Mouse (Mus musculus) erythroblast, embryonic 14.5 days (primary cell): ENCODE measurements around the gene Ror1. TPM values are rescaled to one million over a fixed set of nuclear protein-coding genes. Genes with fewer than 3 reads are reported as not detected.

Experiments used
- H3K27me3 ChIP-seq: 2 replicates; pipeline ENCODE4 v1.6.1; 2012; ENCODE audit warnings: inconsistent platforms; ENCODE audit not compliant: control insufficient read depth
- H3K36me3 ChIP-seq: 2 replicates; pipeline ENCODE4 v1.6.1; 2012; ENCODE audit warnings: mild to moderate bottlenecking, inconsistent platforms; ENCODE audit not compliant: control insufficient read depth
- H3K4me1 ChIP-seq: 2 replicates; pipeline ENCODE4 v1.6.1; 2012; ENCODE audit warnings: inconsistent platforms; ENCODE audit not compliant: control insufficient read depth
- H3K4me3 ChIP-seq: replicated peaks from 2 replicates; pipeline ENCODE3; 2012; ENCODE audit warnings: moderate library complexity, mild to moderate bottlenecking, inconsistent platforms
- H3K9me3 ChIP-seq: 2 replicates; pipeline ENCODE4 v1.6.1; 2012; ENCODE audit warnings: low read length, inconsistent platforms, mixed read lengths; ENCODE audit not compliant: control insufficient read depth
- GATA1 ChIP-seq: IDR thresholded peaks from 2 replicates; pipeline ENCODE4 v1.6.1; 2012; ENCODE audit warnings: low read length, inconsistent platforms, mixed read lengths
- TAL1 ChIP-seq: IDR thresholded peaks from 3 replicates; pipeline ENCODE4 v1.6.1; 2012; ENCODE audit warnings: low read length, inconsistent platforms, mixed read lengths
- polyA plus RNA-seq: library from polyadenylated mRNA; stranded (reverse); fragments of >175 nt; gene quantifications from 2 replicates; pipeline ENCODE4 v1.2.3, GENCODE M21; 2012

Gene Ror1
- polyA plus RNA-seq, 1 experiment, result not detected

DNA sequence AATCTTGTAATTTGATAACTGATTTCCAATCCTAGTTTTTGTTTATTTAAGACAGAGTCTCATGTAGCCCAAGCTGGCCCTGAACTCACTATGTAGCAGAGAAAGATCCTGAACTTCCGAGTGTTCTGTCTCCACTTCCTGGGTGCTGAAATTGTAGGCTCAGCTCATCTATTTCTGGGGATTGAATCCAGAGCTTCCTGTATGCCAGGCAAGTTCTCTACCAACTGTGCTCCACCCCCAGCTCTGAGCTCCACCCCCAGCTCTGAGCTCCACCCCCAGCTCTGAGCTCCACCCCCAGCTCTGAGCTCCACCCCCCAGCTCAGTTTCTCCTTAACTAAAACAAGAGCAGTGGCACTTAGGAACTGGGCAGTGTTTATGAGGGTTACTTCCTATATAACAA lies 29.3 kb downstream of the Ror1 start:
- no peak overlapping the region for H3K4me3 ChIP-seq
- no peaks in the 10 kb centered on the region for H3K4me1 ChIP-seq
- no peaks in the 10 kb centered on the region for H3K9me3 ChIP-seq
- H3K27me3 ChIP-seq, result no peaks in the 10 kb centered on the region
- no peaks in the 10 kb centered on the region for H3K36me3 ChIP-seq
- TF ChIP-seq GATA1 (no peak), TAL1 (no peak)

DNA sequence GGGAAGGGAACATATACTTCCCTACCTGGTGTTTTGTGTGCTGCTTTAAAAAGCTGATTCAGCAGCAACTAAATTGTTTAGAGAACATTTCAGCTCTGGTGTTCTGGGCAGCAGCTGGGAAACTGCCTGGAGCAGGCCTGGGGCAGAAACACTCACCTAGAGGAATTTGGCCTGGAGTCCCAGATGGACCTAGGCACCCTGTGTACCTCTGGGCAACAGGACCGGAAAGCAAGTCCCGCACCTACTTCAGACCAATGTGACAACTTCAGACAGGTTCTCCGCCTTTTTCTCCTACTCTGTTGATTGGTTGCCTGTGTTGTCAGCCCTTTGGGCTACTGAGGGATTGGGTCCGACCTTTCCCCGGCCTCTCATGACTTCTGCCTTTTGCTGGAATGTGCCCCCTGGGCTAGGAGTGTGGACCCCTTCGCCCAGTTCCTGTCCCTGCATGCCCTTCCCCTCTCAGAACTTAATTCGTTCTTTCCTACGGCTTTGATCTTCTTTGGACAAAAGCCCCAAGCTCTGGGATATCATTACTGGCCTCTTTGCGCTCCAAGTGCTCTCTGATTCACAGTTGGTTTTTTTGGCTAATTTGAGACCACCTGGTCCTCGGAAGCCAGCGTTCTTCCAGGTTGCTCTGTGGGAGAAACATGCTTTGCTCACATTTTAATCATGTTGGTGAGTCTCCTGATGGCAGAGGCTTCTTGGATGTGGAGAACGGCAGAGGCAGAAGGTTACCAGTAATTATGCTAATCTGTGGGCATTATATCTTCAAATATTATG lies 31.1 kb downstream of the Ror1 start:
- Histone ChIP-seq H3K36me3 (no peaks in the 10 kb centered on the region), H3K9me3 (no peaks in the 10 kb centered on the region), H3K27me3 (no peaks in the 10 kb centered on the region), H3K4me3 (no peak overlapping the region), H3K4me1 (no peaks in the 10 kb centered on the region)
- TF ChIP-seq TAL1, result no peak
- TF ChIP-seq GATA1, result no peak

DNA sequence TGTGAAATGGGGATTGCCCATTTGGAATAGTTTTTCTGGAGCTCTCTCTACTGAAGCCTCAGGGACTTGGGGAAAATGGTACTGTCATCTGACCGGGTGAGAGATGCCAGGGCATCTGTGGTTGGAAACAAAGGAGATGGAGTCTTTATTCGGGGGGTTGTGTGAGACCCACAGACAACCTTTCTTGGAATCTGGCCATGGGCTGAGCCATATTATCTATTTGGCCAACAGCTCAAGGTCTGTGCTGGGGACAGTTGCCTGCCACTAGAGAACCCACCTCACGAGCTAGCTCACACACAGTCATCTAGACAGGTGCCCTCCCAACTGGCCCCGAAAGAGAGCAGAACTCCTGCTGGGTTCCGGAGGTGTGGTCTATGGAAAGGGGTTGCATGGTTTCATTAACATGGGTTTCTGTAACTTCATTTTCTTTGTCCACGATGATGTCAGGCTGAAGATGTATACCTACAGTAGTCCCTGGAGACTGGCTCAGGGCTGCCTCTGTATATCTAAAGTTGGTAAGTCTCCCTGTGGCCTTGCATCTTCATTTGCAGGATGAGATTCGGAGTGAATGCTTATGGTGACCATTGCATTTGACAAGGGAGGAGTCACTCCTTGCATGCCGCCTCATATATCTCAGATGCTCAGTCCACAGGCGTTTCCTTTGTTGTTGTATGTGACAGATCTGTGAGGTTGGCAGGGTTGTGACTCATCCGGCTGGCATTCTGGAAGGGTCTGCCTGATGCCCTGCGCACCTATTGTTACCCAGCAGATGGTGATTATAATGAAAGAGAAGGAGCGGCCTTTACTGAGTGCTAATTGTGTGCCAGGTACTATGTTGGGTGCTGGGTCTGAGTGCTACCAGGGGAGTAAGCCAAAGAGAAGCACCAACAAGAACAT lies 32.7 kb downstream of the Ror1 start:
- no peaks in the 10 kb centered on the region for H3K36me3 ChIP-seq

DNA sequence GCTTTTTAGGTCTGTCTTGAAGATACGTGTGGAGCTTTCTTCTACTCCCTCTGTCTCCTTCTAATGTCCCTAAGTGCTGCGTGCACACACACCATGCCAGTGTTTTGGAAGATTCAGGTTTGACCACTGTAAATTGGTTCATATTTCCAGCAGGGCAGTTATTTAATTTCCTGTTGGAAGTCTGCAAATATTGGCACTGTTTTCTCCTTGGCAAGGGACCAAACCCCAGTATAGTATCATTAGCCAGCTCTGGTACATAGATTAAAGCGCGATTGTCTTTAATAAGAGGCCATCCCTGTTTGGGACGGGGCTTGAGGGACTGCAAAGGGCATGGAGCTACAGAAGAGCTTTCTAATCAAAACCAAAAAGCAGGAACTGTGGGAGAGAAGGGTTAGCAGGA lies 33.6 kb downstream of the Ror1 start:
- Histone ChIP-seq H3K36me3 (no peaks in the 10 kb centered on the region), H3K9me3 (no peaks in the 10 kb centered on the region), H3K4me1 (no peaks in the 10 kb centered on the region), H3K4me3 (no peak overlapping the region), H3K27me3 (no peaks in the 10 kb centered on the region)
- TF ChIP-seq TAL1, result no peak
- no peak for TF ChIP-seq GATA1

More for the DNA sequence above, 32.7 kb downstream of the Ror1 start:
- H3K4me1 ChIP-seq, result no peaks in the 10 kb centered on the region
- no peaks in the 10 kb centered on the region for H3K27me3 ChIP-seq
- TF ChIP-seq TAL1, result no peak
- no peak for TF ChIP-seq GATA1
- no peak overlapping the region for H3K4me3 ChIP-seq
- H3K9me3 ChIP-seq, result no peaks in the 10 kb centered on the region

DNA sequence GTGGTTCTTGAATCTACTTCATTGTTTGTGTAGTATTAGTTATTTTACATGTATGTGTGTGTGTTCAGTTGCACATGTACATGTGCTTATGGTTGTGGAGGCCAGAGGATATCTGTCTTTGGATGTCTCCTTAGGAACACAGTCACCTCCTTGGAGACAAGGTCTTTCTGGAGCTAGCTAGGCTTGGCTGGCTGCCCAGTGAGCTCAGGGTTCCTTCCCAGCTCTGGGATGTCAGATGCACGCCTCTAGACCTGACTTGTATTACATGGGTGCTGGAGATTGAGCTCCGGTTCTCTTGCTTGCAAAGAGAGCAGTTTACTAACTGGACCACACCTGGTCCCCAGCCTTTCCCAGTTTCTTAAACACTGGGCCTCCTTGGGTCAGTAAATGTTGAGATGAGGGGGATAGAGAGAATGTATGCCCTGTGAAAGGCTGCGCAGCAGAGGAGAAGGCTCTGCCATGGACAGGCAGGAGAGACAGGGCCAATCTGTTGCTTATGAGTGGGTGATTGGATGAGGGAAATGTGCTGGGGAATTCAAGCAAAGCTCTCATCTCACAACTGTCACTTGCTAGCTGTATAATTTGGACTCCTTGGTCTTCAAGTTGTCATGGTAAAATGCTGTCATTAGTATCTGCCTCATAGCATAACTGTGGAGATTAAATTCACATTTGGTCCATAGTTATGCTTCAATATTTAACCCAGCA lies 35.3 kb downstream of the Ror1 start:
- TF ChIP-seq GATA1 (no peak), TAL1 (no peak)
- no peaks in the 10 kb centered on the region for H3K4me1 ChIP-seq
- H3K4me3 ChIP-seq, result no peak overlapping the region
- H3K27me3 ChIP-seq, result no peaks in the 10 kb centered on the region
- no peaks in the 10 kb centered on the region for H3K36me3 ChIP-seq
- no peaks in the 10 kb centered on the region for H3K9me3 ChIP-seq

DNA sequence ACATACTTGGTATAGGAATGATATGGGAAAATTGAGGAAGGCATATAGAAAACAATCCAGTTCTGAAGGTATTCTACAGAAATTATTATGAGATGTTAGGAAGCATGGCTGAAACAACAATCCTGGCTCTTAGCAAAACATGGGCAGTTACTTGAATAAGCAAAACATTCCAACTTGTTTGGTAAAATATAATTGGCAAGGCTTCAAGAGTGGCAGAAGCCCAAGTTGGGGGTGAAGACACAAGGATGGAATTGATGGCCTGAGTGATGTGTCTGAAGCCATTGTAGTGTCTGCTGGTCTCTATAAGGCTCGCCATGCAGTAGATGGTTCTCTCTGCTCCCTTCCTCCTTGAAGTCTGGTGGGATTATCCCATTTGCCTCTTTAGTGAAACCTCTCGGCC lies 35.9 kb downstream of the Ror1 start:
- Histone ChIP-seq H3K4me1 (no peaks in the 10 kb centered on the region), H3K4me3 (no peak overlapping the region), H3K9me3 (no peaks in the 10 kb centered on the region), H3K27me3 (no peaks in the 10 kb centered on the region), H3K36me3 (no peaks in the 10 kb centered on the region)
- TF ChIP-seq GATA1, result no peak
- no peak for TF ChIP-seq TAL1

DNA sequence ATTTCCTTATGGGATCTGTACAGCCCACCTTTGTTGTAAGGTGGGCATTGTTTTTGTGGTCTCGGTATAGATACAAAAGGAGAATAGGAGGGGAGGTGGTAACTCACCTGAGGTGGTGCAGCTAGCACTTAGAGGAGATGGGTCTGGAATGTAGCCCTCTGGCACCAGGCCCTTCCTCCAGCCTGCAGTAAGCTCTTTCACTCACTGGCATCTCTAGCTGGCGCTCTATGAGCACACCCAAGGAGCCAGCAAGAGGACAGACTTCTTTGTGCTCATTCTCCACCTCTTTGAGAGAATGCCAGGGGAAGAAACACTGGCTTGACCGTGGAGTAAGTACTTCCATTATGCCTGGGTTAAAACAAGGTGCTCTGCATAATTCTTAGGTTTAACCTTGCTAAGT lies 36.7 kb downstream of the Ror1 start:
- Histone ChIP-seq H3K4me1 (no peaks in the 10 kb centered on the region), H3K36me3 (no peaks in the 10 kb centered on the region), H3K27me3 (no peaks in the 10 kb centered on the region), H3K9me3 (no peaks in the 10 kb centered on the region), H3K4me3 (no peak overlapping the region)
- TF ChIP-seq TAL1 (no peak), GATA1 (no peak)

DNA sequence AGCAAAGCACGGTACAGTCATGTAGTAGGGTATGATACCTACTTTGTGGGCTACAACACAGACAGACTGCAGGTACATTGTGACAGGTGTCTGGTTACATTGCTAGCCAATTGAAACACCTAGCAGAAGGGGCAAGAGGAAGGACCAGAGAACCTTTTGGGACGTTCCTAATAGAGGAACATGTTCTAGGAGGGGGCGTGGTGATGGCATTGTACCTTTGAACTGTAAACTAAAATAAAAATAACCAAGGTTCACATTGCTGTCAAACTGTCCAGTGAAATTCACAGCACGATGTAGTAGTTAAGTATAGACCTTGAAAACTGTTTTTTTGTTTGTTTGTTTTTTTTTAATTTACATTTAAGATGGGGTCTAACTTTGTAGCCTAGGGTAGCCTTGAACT lies 40.5 kb downstream of the Ror1 start:
- no peaks in the 10 kb centered on the region for H3K4me1 ChIP-seq
- no peaks in the 10 kb centered on the region for H3K36me3 ChIP-seq
- no peaks in the 10 kb centered on the region for H3K27me3 ChIP-seq
- TF ChIP-seq GATA1 (no peak), TAL1 (no peak)
- H3K9me3 ChIP-seq, result no peaks in the 10 kb centered on the region
- no peak overlapping the region for H3K4me3 ChIP-seq

DNA sequence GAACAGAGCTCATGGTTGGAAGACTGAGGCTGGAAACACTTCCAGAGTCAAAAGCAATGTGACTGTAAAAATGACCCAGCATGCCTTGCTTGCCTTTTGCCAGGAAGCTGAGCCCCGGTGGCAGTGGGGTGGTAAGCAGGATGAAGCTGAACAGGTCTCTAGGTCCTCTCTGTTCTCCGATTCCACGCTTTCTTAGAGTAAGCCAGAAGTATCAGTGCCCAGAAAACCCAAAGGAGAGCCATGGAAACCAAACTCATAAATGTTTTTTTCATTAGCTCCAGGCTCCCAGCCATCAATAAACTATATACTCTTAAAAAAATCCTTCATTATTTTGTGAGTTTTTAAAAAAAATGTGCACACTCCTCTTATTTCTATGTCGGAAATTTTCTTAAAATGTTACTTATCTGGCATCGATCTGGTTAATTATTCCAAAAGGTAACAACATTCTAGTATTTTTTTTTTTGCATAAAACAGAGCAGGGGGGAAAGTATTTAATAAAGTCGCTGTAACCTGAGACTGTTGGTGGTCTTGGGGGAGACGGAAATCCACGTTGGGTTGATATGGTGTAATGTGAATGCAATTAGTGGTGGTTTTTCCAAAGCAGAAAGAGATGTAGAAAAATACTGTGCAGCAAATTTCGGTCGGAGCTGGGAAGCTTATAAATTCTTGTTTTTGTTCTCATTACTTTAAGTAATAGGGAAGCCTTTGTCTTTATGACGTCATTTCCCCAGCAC lies 41.7 kb downstream of the Ror1 start:
- no peaks in the 10 kb centered on the region for H3K9me3 ChIP-seq
- H3K36me3 ChIP-seq, result no peaks in the 10 kb centered on the region
- H3K27me3 ChIP-seq, result no peaks in the 10 kb centered on the region
- H3K4me1 ChIP-seq, result no peaks in the 10 kb centered on the region
- H3K4me3 ChIP-seq, result no peak overlapping the region
- TF ChIP-seq TAL1 (no peak), GATA1 (no peak)
